Mouse (Mus musculus) embryonic fibroblast, embryonic 13.5 days (primary cell): ENCODE results near the gene Ank2.

ENCODE experiments used
- CTCF ChIP-seq: IDR thresholded peaks from 2 replicates; pipeline ENCODE4 v1.5.1; 2011; ENCODE audit warnings: mild to moderate bottlenecking, control low read depth, low read length, moderate library complexity, borderline replicate concordance; ENCODE audit not compliant: insufficient read depth
- POLR2A ChIP-seq: IDR thresholded peaks from 2 replicates; pipeline ENCODE4 v1.6.1; 2011; ENCODE audit warnings: low read depth, mild to moderate bottlenecking, control low read depth, low read length, moderate library complexity

DNA sequence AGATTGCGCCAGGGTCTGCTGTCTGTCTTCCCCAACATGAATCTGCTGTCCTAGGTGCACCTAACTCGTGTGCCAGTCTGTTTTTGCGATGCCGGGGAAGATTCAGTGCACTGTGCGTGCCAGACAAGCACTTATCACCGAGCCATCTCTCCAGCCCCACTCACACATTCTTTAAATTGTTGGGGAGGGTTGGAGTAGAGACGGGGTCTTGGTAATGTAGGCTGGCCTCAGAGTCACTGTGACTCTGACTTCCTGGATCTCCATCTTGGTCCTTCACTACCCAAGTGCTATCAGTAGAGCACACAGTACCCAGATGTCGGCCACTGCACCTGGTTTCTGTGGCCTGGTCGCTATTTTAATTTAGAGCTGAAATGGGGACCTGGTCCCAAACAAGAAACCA lies 47.4 kb downstream of the Ank2 start:
- TF ChIP-seq POLR2A: no peak
- no peak for TF ChIP-seq CTCF
